Mouse (Mus musculus) large intestine, adult 2 months (tissue): ENCODE data around the gene Tspan4. TPM values are rescaled to one million over a fixed set of nuclear protein-coding genes. Genes with fewer than 3 reads are reported as not detected.
A peak's percentile ranks its signal among the peaks of the same experiment; 100 is the strongest.

Experiments
- DNase-seq: peaks from one replicate; pipeline ENCODE4 v3.0.0-alpha.2; 2012; ENCODE audit warnings: low read depth, low spot score
- WGBS: fragments of 180-500 bp; shearing (Covaris S2); methylation state at CpG from one replicate; pipeline ENCODE4 v1.1.7; 2018; 5-methylcytosine and 5-hydroxymethylcytosine counted together
- polyA plus RNA-seq: library from polyadenylated mRNA; depleted of rRNA; stranded (reverse); fragments of >200 nt; gene quantifications from 2 replicates; pipeline ENCODE4 v1.2.3, GENCODE M21; 2012; rRNA removed

The Tspan4 gene
- polyA plus RNA-seq, 1 experiment = 21.6 TPM

DNA sequence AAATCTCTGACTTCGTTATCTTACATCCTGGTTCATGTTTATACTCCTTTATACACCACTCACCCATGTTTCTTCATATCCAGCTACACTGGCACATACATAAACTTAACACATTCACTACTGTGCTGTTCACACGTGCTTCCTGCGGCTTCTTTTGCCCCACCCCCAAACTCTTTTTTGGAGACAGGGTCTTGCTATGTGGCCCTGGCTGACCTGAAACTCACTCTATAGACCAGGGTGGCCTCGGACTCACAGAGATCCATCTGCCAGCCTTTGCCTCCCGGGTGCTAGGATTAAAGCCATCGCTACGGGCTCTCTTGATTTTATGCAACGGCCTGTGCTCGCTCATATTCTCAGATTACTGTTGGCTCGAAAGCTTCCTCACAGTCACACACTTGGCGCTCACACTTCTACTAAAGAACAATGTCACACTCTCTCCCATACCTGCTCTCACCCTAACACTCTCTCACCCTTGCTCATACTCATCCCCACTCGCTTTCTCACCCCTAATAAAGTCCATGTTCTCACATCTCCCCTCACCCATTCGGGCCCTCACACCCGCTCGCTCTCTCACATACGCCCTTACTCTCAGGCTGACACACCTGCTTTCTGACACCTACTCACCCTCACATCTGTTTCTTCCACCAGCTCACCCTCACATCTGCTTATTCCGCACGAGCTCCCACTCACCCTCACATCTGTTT lies 64.0 kb downstream of the Tspan4 start:
- WGBS = 4% methylated on average over 18 of the region's 18 CpGs
- DNase-seq = no peak

DNA sequence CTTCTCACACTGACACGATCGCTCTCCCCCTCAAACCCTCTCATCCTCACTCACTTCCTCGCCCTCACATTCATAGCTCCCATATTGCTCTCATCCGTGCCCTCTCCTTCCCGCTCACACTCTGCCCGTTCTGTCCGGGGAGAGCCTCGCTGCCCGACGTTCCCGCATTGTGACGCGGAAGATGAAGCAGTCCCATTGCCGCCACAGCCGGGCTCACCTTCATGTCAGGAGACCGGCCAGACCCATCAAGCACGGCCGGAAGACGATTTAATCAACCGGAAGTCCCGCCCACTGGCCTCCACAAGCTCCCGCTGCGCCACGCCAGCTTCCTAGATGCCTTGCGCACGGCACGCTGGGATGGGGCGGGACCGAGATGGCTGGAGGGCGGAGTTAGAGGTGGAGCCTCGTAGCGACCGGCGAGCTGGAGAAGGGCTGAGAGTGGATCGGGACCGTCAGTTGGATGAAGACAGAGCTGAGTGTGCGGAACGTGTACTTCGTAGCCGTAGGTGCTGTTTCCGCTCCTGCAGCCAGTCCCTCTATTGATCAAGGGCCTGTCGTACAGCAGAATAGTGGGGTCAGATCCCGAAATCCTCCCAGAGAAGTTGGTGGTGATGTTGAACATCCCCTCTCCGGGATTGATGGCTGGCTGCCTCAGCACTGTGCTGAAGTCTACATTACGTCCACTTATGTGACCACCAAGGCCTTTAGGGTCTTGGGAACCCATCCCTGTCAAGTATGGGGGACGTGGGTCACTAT lies 64.7 kb downstream of the Tspan4 start, which contains the start of gene Chid1:
Gene Chid1, minus strand, starts transcription at position 302 of the 756 bp plus-strand sequence.
- DNase-seq = peak; percentile 97
- WGBS = under 1% methylated on average over 46 of the region's 46 CpGs

DNA sequence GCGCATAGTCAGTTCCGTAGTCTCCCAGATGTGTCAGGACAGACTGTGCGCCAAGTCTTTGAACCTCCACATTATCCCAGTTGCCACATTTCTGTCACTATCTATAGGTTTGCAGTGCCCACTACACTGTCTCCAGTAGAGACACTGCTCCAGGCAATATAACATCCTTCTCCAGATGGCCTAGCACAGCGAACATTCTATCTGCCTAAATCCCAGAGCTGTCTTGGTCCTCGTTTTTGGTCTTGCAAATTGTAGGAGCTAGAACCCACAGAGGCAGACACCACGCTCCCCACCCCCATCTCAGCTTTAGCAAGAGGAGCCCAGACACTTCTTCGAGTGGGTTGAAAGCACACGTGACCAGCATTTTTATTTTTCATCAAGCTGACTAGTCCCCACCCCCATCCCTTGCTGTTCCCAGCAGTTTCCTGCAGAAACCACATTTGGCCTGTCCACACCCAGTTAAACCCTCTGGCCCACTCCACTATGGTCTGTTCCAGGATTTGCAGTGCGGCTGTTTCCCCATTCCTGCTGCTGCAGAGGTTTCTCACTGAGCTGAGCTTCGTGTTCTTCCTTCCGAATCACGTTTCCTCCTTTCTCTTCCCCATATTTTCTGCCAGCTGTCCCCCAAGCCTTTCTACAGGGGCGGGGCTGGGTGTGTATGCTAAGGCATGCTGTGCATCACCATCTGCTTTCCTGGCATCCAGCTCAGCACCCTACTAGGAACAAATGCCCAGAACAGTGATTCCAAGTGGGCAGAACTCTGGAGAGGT lies 65.5 kb downstream of the Tspan4 start:
- no peak for DNase-seq
- 33% methylated on average over 13 of the region's 13 CpGs for WGBS

DNA sequence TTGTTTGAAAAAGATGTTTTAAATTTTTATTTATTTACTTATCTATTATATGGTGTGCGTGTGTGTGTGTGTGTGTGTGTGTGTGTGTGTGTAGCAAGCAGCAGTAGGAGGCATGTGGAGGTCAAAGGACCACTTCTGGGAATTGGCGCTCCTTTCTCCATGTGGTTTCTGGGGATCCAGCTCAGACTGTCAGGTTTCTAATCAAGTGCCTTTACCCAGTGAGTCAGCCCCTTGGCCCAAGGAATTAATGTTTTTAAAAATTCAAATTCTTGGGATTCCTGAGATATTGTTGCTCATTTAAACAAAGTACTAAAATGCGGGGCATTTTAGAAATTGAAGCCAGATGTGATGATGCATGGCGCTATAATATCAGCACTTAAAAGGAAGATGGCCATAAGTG lies 66.6 kb downstream of the Tspan4 start:
- DNase-seq = no peak
- 83% methylated on average over 4 of the region's 4 CpGs for WGBS

DNA sequence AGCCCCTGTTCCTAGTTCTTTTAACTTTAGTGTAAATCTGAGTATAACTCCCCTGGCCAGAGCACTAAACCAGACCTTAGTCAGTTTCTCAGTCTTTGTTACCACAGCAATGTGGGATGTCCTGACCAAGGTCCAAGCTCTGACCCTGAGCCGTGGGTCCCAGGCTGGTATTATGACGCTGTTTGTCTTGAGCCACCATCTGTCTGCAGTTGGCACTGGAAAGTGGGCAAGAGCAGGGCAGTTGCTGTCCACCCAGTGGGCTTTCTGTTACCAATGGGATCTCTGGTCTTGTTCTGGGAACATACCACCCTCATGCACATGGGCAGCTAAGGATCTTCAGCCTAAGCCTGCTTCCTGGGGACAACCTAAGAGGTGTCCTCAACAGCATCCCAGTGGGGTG lies 67.5 kb downstream of the Tspan4 start:
- 79% methylated on average over 2 of the region's 2 CpGs for WGBS
- DNase-seq = no peak

Other genes starting within 250 kb of the Tspan4 start
- 23.1 and 24.7 TPM in 2 replicates for gene Phrf1, start 246.5 kb upstream of the Tspan4 start, polyA plus RNA-seq
- gene Irf7, start 208.8 kb upstream of the Tspan4 start, polyA plus RNA-seq = 159 and 210 TPM in 2 replicates
- gene Cdhr5, start 198.5 kb upstream of the Tspan4 start, polyA plus RNA-seq = 611 and 677 TPM in 2 replicates
- 226 and 321 TPM in 2 replicates for gene Sct, start 196.1 kb upstream of the Tspan4 start, polyA plus RNA-seq
- gene Drd4, start 183.2 kb upstream of the Tspan4 start, polyA plus RNA-seq = 0.08 and 0.21 TPM in 2 replicates
- 17.5 and 19.9 TPM in 2 replicates for gene Deaf1, start 147.6 kb upstream of the Tspan4 start, polyA plus RNA-seq
- gene Tmem80, start 147.5 kb upstream of the Tspan4 start, polyA plus RNA-seq = 33.3 and 37.2 TPM in 2 replicates
- 314 and 414 TPM in 2 replicates for gene Eps8l2, start 136.4 kb upstream of the Tspan4 start, polyA plus RNA-seq
- 554 and 560 TPM in 2 replicates for gene Taldo1, start 83.0 kb upstream of the Tspan4 start, polyA plus RNA-seq
- gene Gatd1, start 61.1 kb upstream of the Tspan4 start, polyA plus RNA-seq = 54.0 and 56.7 TPM in 2 replicates
- 2.0 and 2.9 TPM in 2 replicates for gene Cend1, start 45.7 kb upstream of the Tspan4 start, polyA plus RNA-seq
- 214 and 297 TPM in 2 replicates for gene Slc25a22, start 37.3 kb upstream of the Tspan4 start, polyA plus RNA-seq
- 13.0 and 17.0 TPM in 2 replicates for gene Pidd1, start 31.2 kb upstream of the Tspan4 start, polyA plus RNA-seq
- gene Rplp2, start 27.9 kb upstream of the Tspan4 start, polyA plus RNA-seq = 642 and 693 TPM in 2 replicates
- gene Pnpla2, start 20.0 kb upstream of the Tspan4 start, polyA plus RNA-seq = 185 and 198 TPM in 2 replicates
- gene Cracr2b, start 14.1 kb upstream of the Tspan4 start, polyA plus RNA-seq = 38.6 and 41.4 TPM in 2 replicates
- gene Cd151, start 7.8 kb upstream of the Tspan4 start, polyA plus RNA-seq = 255 and 294 TPM in 2 replicates
- gene Polr2l, start 108 bp upstream of the Tspan4 start, polyA plus RNA-seq = 40.0 and 43.9 TPM in 2 replicates
- gene Chid1, start 64.6 kb downstream of the Tspan4 start, polyA plus RNA-seq = 31.5 and 37.0 TPM in 2 replicates
- 66.6 and 81.1 TPM in 2 replicates for gene Ap2a2, start 86.9 kb downstream of the Tspan4 start, polyA plus RNA-seq
- 0.05 and 0.12 TPM in 2 replicates for gene Muc6, start 180.1 kb downstream of the Tspan4 start, polyA plus RNA-seq
- gene Muc2, start 215.1 kb downstream of the Tspan4 start, polyA plus RNA-seq = 2,371 and 2,442 TPM in 2 replicates